Mouse (Mus musculus): ENCODE data around the gene Cped1. TPM values are rescaled to one million over a fixed set of nuclear protein-coding genes. Genes with fewer than 3 reads are reported as not detected.
A peak's percentile ranks its signal among the peaks of the same experiment; 100 is the strongest.

Gene Cped1
- polyA plus RNA-seq, 1 experiment from 2014 or later, result 25.0 TPM

DNA sequence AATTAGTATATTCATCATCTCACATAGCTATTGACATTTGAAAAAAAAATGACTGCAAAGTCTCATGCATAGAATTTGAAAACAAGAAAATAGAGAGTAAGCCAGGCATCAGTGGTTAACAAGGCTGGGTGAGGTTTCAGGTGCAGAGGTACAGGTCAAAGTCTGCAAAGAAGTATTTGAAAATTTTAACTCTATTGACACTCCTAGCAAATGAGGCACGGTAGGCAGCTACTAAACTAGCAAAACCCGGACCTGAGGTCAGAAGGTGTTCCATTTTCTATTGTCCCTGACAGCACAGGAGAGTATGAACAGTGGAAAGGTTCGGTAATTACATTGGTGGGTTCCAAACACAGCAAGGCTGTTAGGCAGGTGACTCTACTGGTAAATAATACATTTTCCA lies 212.9 kb downstream of the Cped1 start:
- no peak overlapping the region for H3K4me3 ChIP-seq (ENCODE audit: low read depth, low read length)
- ATAC-seq (no peak), DNase-seq (ENCODE audit: low spot score) (no peak)
- no peaks in the 10 kb centered on the region for H3K4me1 ChIP-seq (ENCODE audit: insufficient read depth, low read depth, low read length)
- 72% methylated on average over 3 of the region's 3 CpGs for WGBS
- no peaks in the 10 kb centered on the region for H3K27me3 ChIP-seq (replicated peaks; ENCODE audit: insufficient read depth, low read length)
- no peak overlapping the region for H3K27ac ChIP-seq (ENCODE audit: low read length)
- no peak overlapping the region for H3K9ac ChIP-seq (replicated peaks; ENCODE audit: low read depth)
- H3K36me3 ChIP-seq (ENCODE audit: insufficient read depth, low read length), result no peaks in the 10 kb centered on the region
- no peaks in the 10 kb centered on the region for H3K9me3 ChIP-seq (ENCODE audit: low read length)
- TF ChIP-seq CTCF (IDR thresholded peaks at IDR 0.05), result no peak
- no peak for TF ChIP-seq EP300 (IDR thresholded peaks at IDR 0.05)
- H3K4me2 ChIP-seq (replicated peaks; ENCODE audit: low read depth, low read length), result no peak overlapping the region

DNA sequence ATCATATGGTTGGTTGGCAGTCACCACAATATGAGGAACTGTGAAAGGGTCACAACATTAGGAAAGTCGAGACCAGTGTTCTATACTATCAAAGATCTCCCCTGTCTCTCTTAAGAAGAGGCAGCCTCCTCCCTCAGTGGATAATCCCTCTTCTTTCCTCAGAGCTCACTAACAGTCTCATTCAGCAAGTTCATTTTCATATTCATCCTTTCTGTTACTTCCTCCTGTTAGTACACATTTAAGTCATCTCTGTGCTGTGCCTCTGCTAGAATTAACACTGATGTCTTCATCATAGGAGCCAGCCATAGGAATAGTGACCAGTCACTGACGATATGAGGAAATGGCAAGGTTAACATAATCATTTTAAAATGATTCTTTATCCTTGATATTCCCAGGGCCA lies 213.8 kb downstream of the Cped1 start:
- 81% methylated on average over 2 of the region's 2 CpGs for WGBS
- Histone ChIP-seq H3K4me2 (replicated peaks; ENCODE audit: low read depth, low read length) (no peak overlapping the region), H3K4me1 (ENCODE audit: insufficient read depth, low read depth, low read length) (no peaks in the 10 kb centered on the region), H3K4me3 (ENCODE audit: low read depth, low read length) (no peak overlapping the region), H3K27me3 (replicated peaks; ENCODE audit: insufficient read depth, low read length) (no peaks in the 10 kb centered on the region), H3K36me3 (ENCODE audit: insufficient read depth, low read length) (no peaks in the 10 kb centered on the region), H3K9ac (replicated peaks; ENCODE audit: low read depth) (no peak overlapping the region), H3K27ac (ENCODE audit: low read length) (no peak overlapping the region), H3K9me3 (ENCODE audit: low read length) (no peaks in the 10 kb centered on the region)
- TF ChIP-seq CTCF (IDR thresholded peaks at IDR 0.05), result no peak
- TF ChIP-seq EP300 (IDR thresholded peaks at IDR 0.05), result no peak
- no peak for ATAC-seq
- no peak for DNase-seq (ENCODE audit: low spot score)

DNA sequence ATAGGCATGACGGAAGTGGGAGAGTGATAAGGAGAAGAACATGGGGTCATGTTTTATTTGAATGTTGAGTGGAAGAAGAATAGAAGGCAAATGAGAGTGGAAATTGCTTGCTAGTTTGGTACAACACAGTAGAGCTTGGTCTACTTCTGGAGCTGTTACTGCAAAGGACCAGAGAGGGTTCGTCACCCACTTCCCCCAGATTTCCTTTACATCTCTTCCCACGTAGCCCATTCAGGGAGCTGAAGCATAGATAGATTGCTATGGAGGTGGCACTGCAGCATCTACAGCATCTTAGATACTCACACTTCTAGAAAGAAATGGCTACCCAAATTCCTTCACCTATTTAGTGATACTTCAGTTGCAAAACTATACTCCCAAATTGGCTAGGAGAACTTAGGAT lies 214.4 kb downstream of the Cped1 start:
- Histone ChIP-seq H3K9me3 (ENCODE audit: low read length) (no peaks in the 10 kb centered on the region), H3K36me3 (ENCODE audit: insufficient read depth, low read length) (no peaks in the 10 kb centered on the region), H3K4me3 (ENCODE audit: low read depth, low read length) (no peak overlapping the region), H3K9ac (replicated peaks; ENCODE audit: low read depth) (no peak overlapping the region), H3K4me1 (ENCODE audit: insufficient read depth, low read depth, low read length) (no peaks in the 10 kb centered on the region), H3K27ac (ENCODE audit: low read length) (no peak overlapping the region), H3K4me2 (replicated peaks; ENCODE audit: low read depth, low read length) (no peak overlapping the region), H3K27me3 (replicated peaks; ENCODE audit: insufficient read depth, low read length) (no peaks in the 10 kb centered on the region)
- WGBS, result 73% methylated on average over 3 of the region's 3 CpGs
- TF ChIP-seq CTCF (IDR thresholded peaks at IDR 0.05), result no peak
- no peak for TF ChIP-seq EP300 (IDR thresholded peaks at IDR 0.05)
- ATAC-seq (no peak), DNase-seq (ENCODE audit: low spot score) (no peak)

DNA sequence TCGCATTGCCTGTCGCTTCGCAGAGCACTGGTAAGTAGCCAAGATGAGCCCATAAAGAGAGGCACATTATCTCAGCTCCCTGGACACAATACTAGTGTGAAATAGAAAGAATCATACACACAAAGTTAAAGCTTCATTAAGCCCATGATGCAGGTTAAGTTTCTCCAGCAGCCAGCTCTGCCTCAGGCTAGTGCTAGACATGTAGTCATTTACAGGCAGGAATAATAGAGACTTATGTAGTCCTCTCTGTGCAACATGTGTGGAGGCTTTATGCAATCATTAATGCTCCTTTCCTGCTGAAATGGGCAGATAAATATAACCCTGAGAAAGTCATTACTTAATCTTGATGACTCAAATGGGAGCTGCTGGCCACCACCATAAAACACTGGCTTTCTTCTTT lies 216.2 kb downstream of the Cped1 start:
- Histone ChIP-seq H3K27ac (ENCODE audit: low read length) (no peak overlapping the region), H3K9ac (replicated peaks; ENCODE audit: low read depth) (no peak overlapping the region), H3K4me3 (ENCODE audit: low read depth, low read length) (no peak overlapping the region), H3K4me1 (ENCODE audit: insufficient read depth, low read depth, low read length) (no peaks in the 10 kb centered on the region), H3K36me3 (ENCODE audit: insufficient read depth, low read length) (no peaks in the 10 kb centered on the region), H3K27me3 (replicated peaks; ENCODE audit: insufficient read depth, low read length) (no peaks in the 10 kb centered on the region), H3K4me2 (replicated peaks; ENCODE audit: low read depth, low read length) (no peak overlapping the region), H3K9me3 (ENCODE audit: low read length) (no peaks in the 10 kb centered on the region)
- TF ChIP-seq EP300 (IDR thresholded peaks at IDR 0.05), result no peak
- TF ChIP-seq CTCF (IDR thresholded peaks at IDR 0.05), result no peak
- WGBS, result 77% methylated on average over 3 of the region's 3 CpGs
- DNase-seq (ENCODE audit: low spot score) (peak; percentile 39), ATAC-seq (0 out of 2 replicates have a peak, but pooled peaks have one; percentile 20)

DNA sequence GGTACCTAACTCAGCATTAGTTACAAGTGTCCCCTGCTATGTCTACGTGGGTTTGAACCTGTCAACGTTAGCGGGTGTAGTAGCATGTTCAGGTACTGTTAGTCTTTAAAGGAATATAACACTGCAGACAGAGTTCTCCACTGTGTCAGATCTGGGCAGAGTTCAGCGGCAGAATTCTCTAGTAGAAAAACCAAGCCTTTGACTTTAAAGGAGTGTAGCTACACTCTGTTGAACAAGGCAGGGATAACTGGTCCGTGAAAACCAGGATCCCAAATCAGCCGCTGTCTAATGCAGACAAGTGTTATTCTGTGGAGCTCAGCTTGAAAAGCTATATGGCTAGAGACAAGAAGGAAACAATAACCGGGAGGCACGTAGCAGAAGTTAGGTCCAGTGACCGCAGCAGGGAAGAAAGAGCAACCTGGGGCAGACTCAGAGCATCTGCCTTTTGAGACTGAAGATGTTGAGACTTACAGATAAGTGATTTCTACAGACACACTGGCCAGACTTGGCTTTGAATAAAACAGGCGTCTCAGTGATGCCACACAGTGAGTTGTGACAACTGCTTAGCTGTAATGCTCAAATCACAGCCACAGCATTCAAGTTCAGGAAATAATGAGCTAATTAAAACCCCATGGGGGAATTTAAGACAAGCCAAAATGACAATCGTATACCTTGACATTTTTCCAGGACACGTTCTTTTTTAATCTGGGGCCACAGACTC lies 219.5 kb downstream of the Cped1 start:
- no peaks in the 10 kb centered on the region for H3K9me3 ChIP-seq (ENCODE audit: low read length)
- ATAC-seq, result no peak
- no peak overlapping the region for H3K9ac ChIP-seq (replicated peaks; ENCODE audit: low read depth)
- TF ChIP-seq EP300 (IDR thresholded peaks at IDR 0.05) (no peak), CTCF (IDR thresholded peaks at IDR 0.05) (no peak)
- no peak overlapping the region for H3K4me3 ChIP-seq (ENCODE audit: low read depth, low read length)
- no peak overlapping the region for H3K4me2 ChIP-seq (replicated peaks; ENCODE audit: low read depth, low read length)
- no peak for DNase-seq (ENCODE audit: low spot score)
- no peaks in the 10 kb centered on the region for H3K4me1 ChIP-seq (ENCODE audit: insufficient read depth, low read depth, low read length)
- 78% methylated on average over 12 of the region's 12 CpGs for WGBS
- H3K36me3 ChIP-seq (ENCODE audit: insufficient read depth, low read length), result no peaks in the 10 kb centered on the region
- H3K27me3 ChIP-seq (replicated peaks; ENCODE audit: insufficient read depth, low read length), result no peaks in the 10 kb centered on the region
- no peak overlapping the region for H3K27ac ChIP-seq (ENCODE audit: low read length)

DNA sequence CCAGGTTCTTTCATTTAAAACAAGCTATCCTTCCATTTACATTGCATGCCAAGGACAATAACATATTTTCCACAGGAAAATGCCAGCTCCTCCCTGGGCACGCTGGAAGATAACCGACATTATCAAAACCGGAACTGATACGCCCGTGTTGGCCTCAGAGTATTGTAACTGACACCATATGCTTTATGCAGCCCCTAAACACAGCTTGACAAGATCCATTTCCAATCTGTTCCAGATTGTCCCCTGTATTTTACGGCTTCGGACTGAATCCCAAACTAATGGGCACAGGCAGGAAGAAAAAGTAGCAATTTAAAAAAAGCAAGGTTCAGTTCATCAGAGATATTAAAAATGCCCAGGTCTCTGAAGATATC lies 220.0 kb downstream of the Cped1 start:
- Histone ChIP-seq H3K9me3 (ENCODE audit: low read length) (no peaks in the 10 kb centered on the region), H3K36me3 (ENCODE audit: insufficient read depth, low read length) (no peaks in the 10 kb centered on the region), H3K27ac (ENCODE audit: low read length) (no peak overlapping the region), H3K9ac (replicated peaks; ENCODE audit: low read depth) (no peak overlapping the region), H3K27me3 (replicated peaks; ENCODE audit: insufficient read depth, low read length) (no peaks in the 10 kb centered on the region), H3K4me1 (ENCODE audit: insufficient read depth, low read depth, low read length) (no peaks in the 10 kb centered on the region), H3K4me3 (ENCODE audit: low read depth, low read length) (no peak overlapping the region), H3K4me2 (replicated peaks; ENCODE audit: low read depth, low read length) (peak overlapping the region; percentile 20; the same call in 1 of the 2 replicates)
- TF ChIP-seq CTCF (IDR thresholded peaks at IDR 0.05) (no peak), EP300 (IDR thresholded peaks at IDR 0.05) (no peak)
- WGBS, result 68% methylated on average over 7 of the region's 7 CpGs
- DNase-seq (ENCODE audit: low spot score), result no peak
- no peak for ATAC-seq
